Mouse (Mus musculus) urinary bladder, postnatal 25 days (tissue): Measurements from ENCODE around the gene Gm21852.
"Not testable (repeated sequence)": the region's sequence is repeated elsewhere in the genome, so short reads cannot be mapped to it uniquely, and the experiment has no call there.

Experiments
- DNase-seq: peaks from one replicate; pipeline ENCODE4 v3.0.0; 2022; ENCODE audit warnings: low spot score

Gm21852 gene

DNA sequence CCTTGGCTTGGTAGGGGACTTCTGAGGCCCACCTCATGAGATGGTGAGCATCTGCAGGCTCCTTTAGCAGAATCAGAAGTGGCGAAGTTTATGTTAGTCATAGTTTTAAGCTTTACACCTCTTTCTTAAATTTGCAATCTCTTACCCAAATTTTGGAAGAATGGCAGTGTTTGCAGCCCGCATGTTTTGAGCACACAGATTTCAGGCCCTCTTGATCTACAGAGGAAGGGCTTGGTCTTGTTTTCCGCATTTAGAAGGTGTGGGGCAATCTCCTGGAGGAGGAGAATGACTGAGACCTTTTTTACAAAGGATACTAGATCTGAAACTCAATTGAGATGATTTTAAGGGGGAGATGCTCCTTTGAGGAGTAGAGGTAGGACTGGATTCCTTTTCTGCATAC, at the start of gene Gm21852:
Gene Gm21852 (minus strand): TSS at position 101 of the 400 bp plus-strand sequence.
- DNase-seq = not testable (repeated sequence)
